Mouse (Mus musculus): ENCODE results near the gene Zcchc24.

- TF ChIP-seq POLR2A (IDR thresholded peaks at IDR 0.05; ENCODE audit: insufficient read length, low read depth), result no peak
- no peak for TF ChIP-seq CEBPB (IDR thresholded peaks at IDR 0.05; ENCODE audit: insufficient read depth, poor library complexity, severe bottlenecking)
- no peak for TF ChIP-seq POLR2AphosphoS2 (IDR thresholded peaks at IDR 0.05; ENCODE audit: insufficient read length, low read depth)
- TF ChIP-seq USF1 (IDR thresholded peaks at IDR 0.05; ENCODE audit: low read depth), result no peak
- no peak for TF ChIP-seq SRF (IDR thresholded peaks at IDR 0.05; ENCODE audit: control insufficient read depth, insufficient read length, low read depth)
- TF ChIP-seq E2F4 (IDR thresholded peaks at IDR 0.05; ENCODE audit: insufficient read depth), result no peak
- no peak for TF ChIP-seq TCF3 (IDR thresholded peaks at IDR 0.05; ENCODE audit: insufficient read length, low read depth)
- TF ChIP-seq TCF12 (IDR thresholded peaks at IDR 0.05; ENCODE audit: insufficient read depth, poor library complexity, severe bottlenecking), result no peak
- no peak for TF ChIP-seq MAX (IDR thresholded peaks at IDR 0.05; ENCODE audit: low read depth)
- no peak for TF ChIP-seq MYOD1 (IDR thresholded peaks at IDR 0.05; ENCODE audit: control insufficient read depth in 1 of 3, insufficient read length in 2 of 3, low read depth in 2 of 3)
- no peak for TF ChIP-seq REST (IDR thresholded peaks at IDR 0.05; ENCODE audit: insufficient read depth, insufficient read length)
- no peak for TF ChIP-seq MYOG (IDR thresholded peaks at IDR 0.05; ENCODE audit: control insufficient read depth in 1 of 3, insufficient read depth in 1 of 3, insufficient read length in 2 of 3, low read depth in 2 of 3)
These were observed 927 bp upstream of the Zcchc24 start for GRCm38 (mm10) chr14:25769626-25770306.
